Comparison of ENCODE assay signal across 8 mouse cellular contexts in the genomic region with DNA sequence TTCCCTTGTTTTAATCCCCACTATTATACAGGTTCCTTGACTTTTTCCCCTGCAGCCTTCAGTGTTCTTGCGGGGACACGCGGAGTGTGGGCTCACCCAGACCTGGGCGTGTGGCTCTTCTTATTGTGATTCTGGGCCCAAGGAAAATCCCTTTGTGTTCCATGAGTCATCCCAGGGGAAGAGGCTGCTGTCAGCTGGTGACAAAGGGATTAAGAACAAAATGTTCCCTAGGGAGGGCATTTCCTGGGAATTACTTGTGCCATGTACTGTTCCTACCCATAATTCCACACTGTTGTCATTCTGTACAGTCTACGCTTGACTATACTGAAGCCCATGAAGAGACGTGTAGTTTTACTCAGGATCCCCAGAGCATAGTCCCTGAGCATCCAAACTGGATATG.
"Had no signal": no experiment of that assay in that cellular context is flagged by ENCODE, and none has a peak within 500 bp of the region (broad histone marks: within the 10 kb centered on the region; RNA-seq: fewer than 3 reads in every experiment).

No protein-coding gene starts in this region.

- DNase-seq: kidney, adult 9 months; kidney, postnatal 10 days; kidney, postnatal 4 days; liver; liver, embryonic 13.5 days; liver, postnatal 0 days; right cerebral cortex, adult 18-20 months; right cerebral cortex, postnatal 25 days had no signal
